Mouse (Mus musculus) thymus, adult 2 months (tissue): ENCODE measurements around the gene Lyst. TPM values are rescaled to one million over a fixed set of nuclear protein-coding genes. Genes with fewer than 3 reads are reported as not detected.

Source experiments
- DNase-seq: peaks from one replicate; pipeline ENCODE4 v3.0.0; 2021
- H3K27ac ChIP-seq: fragments of 200-500 bp; 2 replicates; pipeline ENCODE4 v1.5.1; 2012; ENCODE audit warnings: low read length, control low read depth; ENCODE audit not compliant: control insufficient read depth, insufficient read depth
- H3K27me3 ChIP-seq: fragments of 200-500 bp; 2 replicates; pipeline ENCODE4 v1.6.1; 2012; ENCODE audit warnings: mild to moderate bottlenecking, low read length, moderate library complexity, mixed read lengths; ENCODE audit not compliant: control insufficient read depth, insufficient read depth
- H3K36me3 ChIP-seq: fragments of 200-500 bp; 2 replicates; pipeline ENCODE4 v1.6.1; 2012; ENCODE audit warnings: mild to moderate bottlenecking, low read length, moderate library complexity; ENCODE audit not compliant: control insufficient read depth, insufficient read depth
- H3K4me1 ChIP-seq: fragments of 200-500 bp; replicated peaks from 2 replicates; pipeline ENCODE4 v1.6.1; 2012; ENCODE audit warnings: low read length; ENCODE audit not compliant: control insufficient read depth, insufficient read depth
- H3K4me3 ChIP-seq: fragments of 200-500 bp; 2 replicates; pipeline ENCODE4 v1.5.1; 2012; ENCODE audit warnings: mild to moderate bottlenecking, low read length, control low read depth, moderate library complexity; ENCODE audit not compliant: control insufficient read depth, insufficient read depth
- CTCF ChIP-seq: fragments of 200-500 bp; IDR thresholded peaks from 2 replicates; pipeline ENCODE4 v1.5.1; 2012; ENCODE audit warnings: mild to moderate bottlenecking, control low read depth, low read length, moderate library complexity, borderline replicate concordance; ENCODE audit not compliant: control insufficient read depth, poor library complexity, insufficient read depth; ENCODE audit errors: extremely low read depth
- POLR2A ChIP-seq: fragments of 200-500 bp; IDR thresholded peaks from 2 replicates; pipeline ENCODE4 v1.6.1; 2012; ENCODE audit warnings: mild to moderate bottlenecking, low read length, control low read depth, moderate library complexity; ENCODE audit not compliant: control insufficient read depth, poor library complexity, insufficient read depth; ENCODE audit errors: extremely low read depth
- WGBS: fragments of 180-500 bp; shearing (Covaris S2); methylation state at CpG from one replicate; pipeline ENCODE4 v1.1.7; 2018; 5-methylcytosine and 5-hydroxymethylcytosine counted together
- polyA plus RNA-seq: library from polyadenylated mRNA; depleted of rRNA; stranded (reverse); fragments of >200 nt; gene quantifications from 2 replicates; pipeline ENCODE4 v1.2.3, GENCODE M21; 2012

Gene Lyst
- polyA plus RNA-seq, 1 experiment = 31.1 TPM

GRCm38 (mm10) chr13:13573572-13574257 is 16.5 kb upstream of the Lyst start:
- no peaks in the 10 kb centered on the region for H3K36me3 ChIP-seq
- 88% methylated on average over 5 of the region's 5 CpGs for WGBS
- H3K4me1 ChIP-seq = peaks cover 34% of the 10 kb centered on the region
- H3K27ac ChIP-seq = no peak overlapping the region
- no peak for DNase-seq
- H3K27me3 ChIP-seq = no peaks in the 10 kb centered on the region
- TF ChIP-seq POLR2A (no peak), CTCF (no peak)
- no peak overlapping the region for H3K4me3 ChIP-seq

- H3K27me3 ChIP-seq = no peaks in the 10 kb centered on the region
- no peaks in the 10 kb centered on the region for H3K36me3 ChIP-seq
- TF ChIP-seq CTCF (no peak), POLR2A (no peak)
- H3K4me3 ChIP-seq = no peak overlapping the region
- DNase-seq = no peak
- H3K27ac ChIP-seq = no peak overlapping the region
- WGBS = 53% methylated on average over 8 of the region's 8 CpGs
- peaks cover 28% of the 10 kb centered on the region for H3K4me1 ChIP-seq
Observed at GRCm38 (mm10) chr13:13574258-13574870, 15.8 kb upstream of the Lyst start.

- no peaks in the 10 kb centered on the region for H3K36me3 ChIP-seq
- TF ChIP-seq CTCF (no peak), POLR2A (no peak)
- H3K27me3 ChIP-seq = no peaks in the 10 kb centered on the region
- no peak overlapping the region for H3K27ac ChIP-seq
- peaks cover 25% of the 10 kb centered on the region for H3K4me1 ChIP-seq
- no peak for DNase-seq
- WGBS = 85% methylated on average over 8 of the region's 8 CpGs
- H3K4me3 ChIP-seq = no peak overlapping the region
Observed at GRCm38 (mm10) chr13:13575106-13575505, 15.1 kb upstream of the Lyst start.

- TF ChIP-seq POLR2A = no peak
- no peak for TF ChIP-seq CTCF
- Histone ChIP-seq H3K27ac (no peak overlapping the region), H3K4me3 (no peak overlapping the region), H3K4me1 (peaks cover 27% of the 10 kb centered on the region), H3K27me3 (no peaks in the 10 kb centered on the region), H3K36me3 (no peaks in the 10 kb centered on the region)
- 93% methylated on average over 8 of the region's 8 CpGs for WGBS
- DNase-seq = no peak
Observed at GRCm38 (mm10) chr13:13576469-13577205, 13.6 kb upstream of the Lyst start.

- Histone ChIP-seq H3K4me3 (no peak overlapping the region), H3K27me3 (no peaks in the 10 kb centered on the region), H3K4me1 (peaks cover 8% of the 10 kb centered on the region), H3K27ac (no peak overlapping the region), H3K36me3 (no peaks in the 10 kb centered on the region)
- 27% methylated on average over 4 of the region's 4 CpGs for WGBS
- DNase-seq = no peak
- TF ChIP-seq CTCF = no peak
- TF ChIP-seq POLR2A = no peak
Observed at GRCm38 (mm10) chr13:13581988-13582387, 8.2 kb upstream of the Lyst start.

- WGBS = 76% methylated on average over 2 of the region's 2 CpGs
- DNase-seq = no peak
- Histone ChIP-seq H3K27ac (no peak overlapping the region), H3K27me3 (no peaks in the 10 kb centered on the region), H3K4me1 (peaks cover 8% of the 10 kb centered on the region), H3K36me3 (no peaks in the 10 kb centered on the region), H3K4me3 (no peak overlapping the region)
- TF ChIP-seq POLR2A (no peak), CTCF (no peak)
Observed at GRCm38 (mm10) chr13:13583473-13583872, 6.7 kb upstream of the Lyst start.
